Mouse (Mus musculus): Measurements from ENCODE around the gene C1s2.
"Not testable (repeated sequence)": the region's sequence is repeated elsewhere in the genome, so short reads cannot be mapped to it uniquely, and the experiment has no call there.

Gene C1s2

GRCm38 (mm10) chr6:124635985-124636384, at the start of gene C1s2:
C1s2 (minus strand) TSS chr6:124636085.
- not testable (repeated sequence) for DNase-seq (ENCODE audit: low spot score in 2 of 2)

DNA sequence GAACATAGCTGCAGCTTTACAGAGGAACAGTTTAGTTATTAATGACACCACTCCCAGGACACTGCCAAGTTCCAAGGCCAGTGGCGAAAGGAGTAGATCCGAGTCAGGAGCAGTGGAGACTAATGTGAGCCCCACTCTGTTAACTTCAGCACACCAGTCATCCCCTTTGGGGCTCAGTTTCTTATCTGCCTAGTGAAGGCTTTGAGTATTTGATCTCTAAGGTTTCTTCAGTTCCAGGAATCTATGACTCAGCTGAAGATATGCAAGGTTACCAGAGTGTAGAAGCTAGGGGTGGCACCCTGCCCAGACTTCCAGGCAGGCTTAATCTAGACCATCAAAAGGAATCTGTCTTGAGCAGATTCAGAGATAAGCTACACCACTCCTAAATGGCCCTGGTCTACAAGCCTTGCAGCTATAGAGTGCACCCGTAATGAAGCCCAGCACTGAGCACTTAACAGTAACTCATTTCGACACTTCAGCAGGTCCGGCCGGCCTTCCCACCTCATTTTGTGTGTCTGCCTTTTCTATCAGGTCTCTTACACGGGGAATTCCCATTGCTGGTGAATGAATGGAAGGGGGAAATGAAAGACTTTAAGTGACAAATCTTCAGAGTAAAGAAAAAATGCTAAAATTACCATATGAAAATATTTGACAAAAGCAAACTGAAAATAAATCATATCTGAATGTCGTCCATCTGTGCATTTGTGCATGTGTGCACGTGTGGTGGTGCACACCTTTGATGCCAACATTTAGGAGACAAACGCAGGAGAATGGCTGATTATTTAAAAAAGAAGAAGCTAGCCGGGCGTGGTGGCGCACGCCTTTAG, 47.9 kb upstream of the C1s2 start:
- no peak for DNase-seq (ENCODE audit: low spot score in 2 of 2)

GRCm38 (mm10) chr6:124682291-124682690, 46.4 kb upstream of the C1s2 start:
- DNase-seq (ENCODE audit: low spot score in 2 of 2) = not testable (repeated sequence)

DNA sequence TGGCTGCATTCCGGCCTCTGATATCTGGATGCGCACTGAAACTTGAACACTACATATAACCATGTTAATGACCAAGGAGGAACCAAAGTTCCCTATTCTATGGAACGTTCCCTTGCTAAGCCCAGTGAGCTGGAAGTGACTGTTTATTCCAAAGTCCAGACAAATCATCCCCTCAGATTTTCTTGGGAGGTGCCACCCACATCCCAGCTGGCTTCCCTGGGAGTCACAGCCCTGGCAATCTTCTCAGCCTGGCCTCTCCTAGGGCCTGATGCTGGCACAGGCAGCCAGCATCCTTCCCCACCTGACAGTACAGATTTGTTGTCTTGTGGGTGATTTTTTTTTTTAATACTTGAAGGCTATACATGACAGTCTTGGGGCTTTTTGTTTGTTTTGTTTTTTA, 43.6 kb upstream of the C1s2 start:
- DNase-seq (ENCODE audit: low spot score in 2 of 2) = no peak

DNA sequence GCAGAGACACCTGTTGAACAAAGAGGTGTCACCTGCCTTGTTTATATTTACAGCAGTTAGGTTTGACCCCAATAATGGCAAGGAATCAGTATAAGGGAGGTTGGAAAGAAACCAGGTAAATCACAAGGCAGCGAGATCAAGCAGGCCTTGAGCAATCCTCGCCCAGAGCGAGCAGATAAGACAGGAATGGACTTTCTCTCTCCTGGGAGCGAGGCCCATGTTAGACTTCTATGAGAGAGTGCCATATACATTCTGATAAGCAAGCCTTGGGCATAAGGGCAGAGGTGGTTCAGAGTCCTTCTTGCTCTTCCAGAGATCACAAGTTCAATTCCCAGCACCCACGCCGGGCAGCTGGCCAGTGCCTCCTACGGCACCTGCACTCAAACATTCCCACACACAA, 42.9 kb upstream of the C1s2 start:
- no peak for DNase-seq (ENCODE audit: low spot score in 2 of 2)

- DNase-seq (ENCODE audit: low spot score in 2 of 2) = no peak
Measured at GRCm38 (mm10) chr6:124676171-124676570, 40.3 kb upstream of the C1s2 start.

- no peak for DNase-seq (ENCODE audit: low spot score in 2 of 2)
Measured at GRCm38 (mm10) chr6:124674591-124674990, 38.7 kb upstream of the C1s2 start.

DNA sequence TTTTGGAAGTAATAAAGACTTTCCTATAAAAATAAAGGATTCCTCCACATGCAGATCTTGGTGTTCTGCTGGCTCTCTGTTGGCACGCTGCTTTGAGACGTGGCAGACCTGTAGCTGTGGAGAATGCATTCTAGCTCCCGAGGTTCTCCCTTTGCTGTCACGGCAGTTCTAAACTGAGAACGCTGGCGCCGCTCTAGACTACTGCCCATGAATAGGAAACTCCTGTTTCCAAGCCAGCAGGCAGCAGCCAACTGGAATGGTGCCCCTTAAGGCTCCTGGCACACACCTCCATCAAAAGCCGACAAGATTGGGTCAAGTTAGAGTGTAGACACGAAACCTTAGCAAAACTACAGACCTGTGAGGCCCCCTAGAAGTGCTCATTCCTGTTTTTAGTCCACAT, 37.7 kb upstream of the C1s2 start:
- no peak for DNase-seq (ENCODE audit: low spot score in 2 of 2)

- DNase-seq (ENCODE audit: low spot score in 2 of 2) = no peak
Measured at GRCm38 (mm10) chr6:124672100-124672499, 36.2 kb upstream of the C1s2 start.

GRCm38 (mm10) chr6:124670281-124670900, 34.5 kb upstream of the C1s2 start:
- no peak for DNase-seq (ENCODE audit: low spot score in 2 of 2)

DNA sequence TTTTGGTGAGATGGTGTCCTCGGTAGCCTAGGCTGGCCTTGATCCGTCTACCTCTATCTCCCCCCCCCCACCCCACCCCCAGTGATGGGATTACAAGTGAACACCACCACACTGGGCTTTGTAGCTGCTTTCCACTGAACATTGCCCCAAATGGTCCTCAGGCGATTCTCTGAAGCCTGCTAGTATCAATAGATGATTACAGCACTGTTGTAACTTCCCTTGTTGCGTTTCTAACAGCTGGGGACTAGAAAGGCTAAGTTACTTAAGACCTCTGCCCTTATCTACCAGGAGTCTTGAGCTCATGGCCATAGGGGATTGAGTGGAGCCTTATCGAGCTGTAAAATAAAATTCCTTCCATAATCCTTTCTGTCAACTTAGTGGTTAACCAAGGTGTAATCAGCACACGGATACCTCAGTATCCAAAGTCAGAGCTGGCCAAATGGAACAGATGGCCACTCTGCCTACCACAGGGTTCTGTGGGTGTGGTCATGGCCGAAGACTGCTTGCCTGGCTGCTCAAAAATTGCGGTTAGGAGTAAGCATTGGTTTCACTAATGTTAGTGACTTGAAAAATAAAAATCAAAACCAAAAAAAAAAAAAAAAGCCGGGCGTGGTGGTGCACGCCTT, 33.5 kb upstream of the C1s2 start:
- no peak for DNase-seq (ENCODE audit: low spot score in 2 of 2)

DNA sequence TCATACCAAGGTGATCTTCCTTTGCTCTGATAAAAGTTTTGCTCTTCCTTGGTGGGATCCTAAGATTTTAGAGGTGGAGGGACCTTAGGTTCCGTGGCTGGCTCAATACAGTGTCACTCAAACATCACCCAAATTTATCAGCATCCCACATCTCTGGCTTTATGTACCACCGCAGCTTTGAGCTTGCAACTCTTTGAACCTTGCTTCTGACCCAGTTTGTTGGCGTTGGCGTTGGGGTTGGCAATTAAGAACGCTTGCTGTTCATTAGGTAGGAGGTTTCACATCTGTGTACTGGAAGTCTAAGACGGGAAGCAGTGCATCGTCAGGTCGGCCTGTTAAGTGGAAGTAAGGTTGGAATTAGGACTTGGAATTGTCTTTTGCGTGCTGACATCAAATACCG, 29.1 kb upstream of the C1s2 start:
- DNase-seq (ENCODE audit: low spot score in 2 of 2) = no peak

GRCm38 (mm10) chr6:124664256-124664655, 28.4 kb upstream of the C1s2 start:
- no peak for DNase-seq (ENCODE audit: low spot score in 2 of 2)

DNA sequence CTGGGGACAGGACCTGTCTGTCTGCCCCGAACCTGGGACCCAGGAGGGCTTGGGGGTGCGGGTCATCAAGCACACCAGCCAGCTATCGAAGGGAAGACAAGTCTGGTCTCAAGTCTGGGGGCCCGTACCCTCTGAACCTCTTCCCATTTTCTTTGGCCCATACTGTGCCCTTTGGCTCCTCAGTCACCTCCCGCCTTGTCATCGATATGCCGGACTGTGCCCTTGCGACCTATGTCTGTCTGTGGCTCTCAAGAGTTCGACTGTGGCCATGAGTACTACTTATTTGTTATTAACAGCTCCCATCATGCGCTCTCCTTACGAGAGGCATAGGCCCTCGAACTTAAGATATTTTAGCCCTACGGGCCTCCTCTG, 27.5 kb upstream of the C1s2 start:
- no peak for DNase-seq (ENCODE audit: low spot score in 2 of 2)

DNA sequence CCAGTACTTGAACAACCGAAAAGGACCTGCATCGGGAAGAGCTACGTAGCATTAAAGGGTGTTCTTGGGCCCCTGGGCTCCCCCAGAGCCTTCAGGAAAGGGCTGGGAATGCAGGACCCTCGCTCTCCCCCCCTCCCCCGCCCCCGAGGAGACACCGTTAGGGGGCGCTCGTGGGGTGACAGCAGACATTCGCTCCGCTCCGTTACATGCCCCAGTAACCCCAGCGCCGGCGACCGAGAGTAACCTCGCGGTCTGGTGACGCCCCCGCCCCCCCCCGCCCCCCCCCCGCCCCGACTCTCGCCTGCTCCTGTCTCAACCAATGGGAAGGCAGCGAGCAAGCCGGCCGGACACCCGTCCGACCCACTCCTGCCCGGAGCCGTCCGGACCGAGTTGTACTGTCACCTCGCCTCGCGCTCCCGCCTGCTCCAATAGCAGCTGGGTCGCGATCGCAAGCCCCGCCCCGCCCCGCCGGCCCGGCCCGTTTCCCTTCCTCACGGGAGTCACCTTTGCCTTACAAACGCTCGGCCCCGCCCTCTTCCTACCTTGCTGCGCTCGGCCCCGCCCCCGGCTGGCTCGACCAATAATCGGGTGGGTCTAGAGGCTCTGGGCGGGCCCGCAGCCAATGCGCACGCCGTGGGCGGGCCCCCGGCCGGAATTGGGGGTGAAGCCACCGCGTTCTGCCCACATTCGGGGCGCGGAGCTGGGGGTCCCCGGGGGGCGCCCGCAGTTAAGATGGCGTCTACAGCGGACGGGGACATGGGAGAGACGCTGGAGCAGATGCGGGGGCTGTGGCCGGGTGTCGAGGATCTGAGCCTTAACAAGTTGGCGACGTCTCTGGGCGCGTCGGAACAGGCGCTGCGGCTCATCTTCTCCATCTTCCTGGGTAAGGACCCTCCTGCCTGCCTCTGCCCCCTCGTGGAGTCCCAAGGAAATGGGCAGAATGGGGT, 26.9 kb upstream of the C1s2 start, which contains the start of gene Lpcat3:
TSS of gene Lpcat3 (plus strand) at position 551 of the 947 bp plus-strand sequence.
- peak; percentile 100 for DNase-seq (ENCODE audit: low spot score in 2 of 2)

DNA sequence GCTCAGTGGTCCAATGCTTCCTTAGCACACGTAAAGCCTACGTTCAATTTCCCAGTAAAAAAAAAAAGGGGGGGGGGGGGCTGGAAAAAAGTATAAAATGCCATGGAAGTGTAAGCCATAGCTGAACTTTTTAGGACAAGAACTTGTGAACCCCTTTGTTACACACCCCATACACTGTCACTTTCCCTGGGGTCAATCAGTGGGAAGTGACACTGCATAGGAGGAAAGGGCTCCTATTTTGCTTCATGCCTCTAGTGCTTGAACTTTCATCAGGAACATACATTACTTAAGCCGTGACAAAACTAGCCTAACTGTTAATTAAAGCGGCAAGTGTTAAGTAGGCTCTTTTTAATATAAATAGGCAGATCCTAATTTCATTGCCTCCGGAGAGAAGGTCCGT, 26.1 kb upstream of the C1s2 start:
- DNase-seq (ENCODE audit: low spot score in 2 of 2) = no peak

GRCm38 (mm10) chr6:124661156-124661806, 25.4 kb upstream of the C1s2 start:
- DNase-seq (ENCODE audit: low spot score in 2 of 2) = no peak

- DNase-seq (ENCODE audit: low spot score in 2 of 2) = no peak
Measured at GRCm38 (mm10) chr6:124658067-124658466, 22.2 kb upstream of the C1s2 start.

GRCm38 (mm10) chr6:124655893-124656292, 20.0 kb upstream of the C1s2 start:
- DNase-seq (ENCODE audit: low spot score in 2 of 2) = no peak

DNA sequence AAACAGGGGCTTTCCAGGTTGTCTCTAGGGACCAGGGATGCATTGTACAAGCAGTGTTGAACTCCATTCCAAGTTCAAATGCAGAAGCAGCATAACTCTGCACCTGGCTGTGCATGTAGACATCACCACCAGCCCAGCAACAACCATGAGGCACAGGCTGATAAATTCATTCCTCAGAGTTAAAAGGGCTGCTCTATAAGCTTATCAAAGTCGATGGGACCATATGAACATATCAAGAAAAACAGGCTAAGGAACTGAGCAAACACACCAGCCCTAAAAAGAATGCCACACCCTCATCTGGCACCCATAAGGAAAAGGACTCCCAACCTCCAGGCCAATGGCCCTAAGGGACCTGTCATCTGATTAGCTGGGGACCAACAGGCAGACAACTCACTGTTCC, 10.5 kb upstream of the C1s2 start:
- peak in 1 of 2 experiments; percentile 51 for DNase-seq (ENCODE audit: low spot score in 2 of 2)

DNA sequence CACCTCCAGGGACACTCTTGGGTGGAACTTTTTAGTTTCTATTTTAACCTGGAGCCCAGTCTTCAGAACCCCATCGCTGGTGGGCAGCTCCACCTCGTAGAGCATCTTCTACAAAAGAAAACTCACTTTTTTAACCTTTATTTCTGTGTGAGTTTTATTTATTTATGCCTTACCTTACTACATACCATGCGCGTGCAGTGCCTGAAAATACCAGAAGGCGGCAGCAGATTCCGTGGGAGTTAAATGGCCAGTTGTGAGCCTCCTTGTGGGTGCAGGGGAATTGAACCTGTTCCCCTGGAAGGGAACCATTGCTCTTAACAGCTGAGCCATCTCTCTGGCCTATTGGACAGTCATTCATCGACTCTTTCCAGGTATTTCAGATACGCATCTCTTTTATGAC, 5.1 kb upstream of the C1s2 start:
- DNase-seq (ENCODE audit: low spot score in 2 of 2) = peak; percentile 83 to 92
